Mouse (Mus musculus) fat pad, adult 2 months (tissue): ENCODE data around the gene Lifr.

ENCODE experiments used
- DNase-seq: peaks from one replicate; pipeline ENCODE4 v3.0.0-alpha.2; 2011; ENCODE audit warnings: low read depth, low spot score; ENCODE audit errors: extremely low read depth

Gene Lifr

DNA sequence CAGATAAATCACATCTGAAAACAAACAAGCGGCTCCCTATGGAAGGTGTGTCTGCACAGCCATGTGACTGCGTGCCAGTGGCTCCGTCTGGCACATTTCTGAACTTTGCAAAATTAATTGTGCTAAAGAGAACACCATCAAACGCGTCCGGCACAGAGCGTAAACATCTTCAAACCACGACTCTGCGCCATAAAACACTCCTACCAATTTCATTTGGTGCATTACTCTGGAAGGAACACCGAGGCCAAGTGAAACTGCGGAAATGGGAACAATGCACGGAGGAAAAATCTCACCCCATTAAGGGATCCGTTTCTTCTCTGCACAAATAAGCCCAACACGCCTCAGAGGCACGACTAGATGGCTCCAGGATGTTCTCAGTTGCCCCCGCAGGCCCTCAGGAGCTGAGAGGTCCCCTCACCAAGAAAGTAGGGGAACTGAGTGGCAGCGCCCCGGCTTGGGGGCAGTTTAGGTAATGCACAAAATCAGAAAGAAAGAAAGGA lies 38.3 kb downstream of the Lifr start:
- DNase-seq = no peak

GRCm38 (mm10) chr15:7129127-7129943 lies 38.9 kb downstream of the Lifr start:
- DNase-seq = no peak

- DNase-seq = no peak
Measured at GRCm38 (mm10) chr15:7129944-7130287, 39.5 kb downstream of the Lifr start.

DNA sequence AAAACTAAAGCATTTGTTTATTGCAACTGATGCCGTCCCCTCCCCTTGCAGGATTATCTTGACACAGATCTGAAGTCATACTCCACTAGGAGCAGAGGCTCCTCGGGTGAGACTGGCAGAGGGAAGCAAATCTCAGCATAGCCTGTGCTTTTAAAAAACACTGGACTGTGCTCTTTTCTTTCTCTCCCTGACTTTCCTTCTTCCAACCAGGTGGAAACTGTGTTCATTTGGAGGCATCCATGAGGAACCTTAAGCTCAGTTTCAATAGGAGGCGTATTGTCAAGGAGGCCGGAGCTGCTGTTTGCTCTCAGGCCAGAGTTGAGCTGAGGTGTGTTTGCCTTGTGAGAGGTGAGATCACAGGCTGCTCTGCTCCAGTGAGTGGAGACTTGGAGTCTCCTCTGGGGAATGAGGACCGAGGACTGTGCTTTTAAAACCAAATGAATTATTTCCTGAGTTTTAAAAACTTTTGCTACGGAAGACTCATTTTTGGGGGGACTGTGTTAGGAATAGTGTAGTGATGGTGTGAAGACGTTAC lies 40.3 kb downstream of the Lifr start:
- no peak for DNase-seq

GRCm38 (mm10) chr15:7132741-7133140 lies 42.3 kb downstream of the Lifr start:
- DNase-seq = no peak

DNA sequence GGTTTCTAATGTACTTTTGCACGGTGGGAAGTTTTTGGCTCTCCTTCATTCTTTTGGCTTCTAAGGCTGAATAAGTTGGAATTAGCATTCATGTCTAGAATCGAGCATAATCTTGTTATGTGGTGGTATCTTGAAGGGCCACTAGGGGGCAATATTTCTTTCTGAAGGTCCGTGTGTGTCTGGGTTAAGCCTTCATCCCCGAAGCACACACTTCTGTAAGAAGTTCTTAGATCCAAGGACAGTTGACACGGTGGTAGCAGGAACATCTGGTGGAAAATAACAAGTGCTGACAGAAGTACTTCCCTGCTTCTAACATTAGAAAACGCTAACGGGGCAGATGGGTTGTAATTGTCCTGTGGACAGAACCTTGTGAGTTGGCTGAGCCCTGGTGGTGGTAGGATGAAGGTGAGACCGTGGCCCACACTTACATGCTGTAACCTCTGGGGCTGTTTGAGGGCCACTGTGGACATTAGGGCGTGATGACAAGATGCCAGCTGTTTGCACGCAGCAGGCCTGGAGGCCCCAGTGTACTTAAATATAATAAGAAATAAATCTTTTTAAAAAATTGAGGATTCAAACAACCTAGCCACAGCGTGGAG lies 44.1 kb downstream of the Lifr start:
- DNase-seq = no peak

DNA sequence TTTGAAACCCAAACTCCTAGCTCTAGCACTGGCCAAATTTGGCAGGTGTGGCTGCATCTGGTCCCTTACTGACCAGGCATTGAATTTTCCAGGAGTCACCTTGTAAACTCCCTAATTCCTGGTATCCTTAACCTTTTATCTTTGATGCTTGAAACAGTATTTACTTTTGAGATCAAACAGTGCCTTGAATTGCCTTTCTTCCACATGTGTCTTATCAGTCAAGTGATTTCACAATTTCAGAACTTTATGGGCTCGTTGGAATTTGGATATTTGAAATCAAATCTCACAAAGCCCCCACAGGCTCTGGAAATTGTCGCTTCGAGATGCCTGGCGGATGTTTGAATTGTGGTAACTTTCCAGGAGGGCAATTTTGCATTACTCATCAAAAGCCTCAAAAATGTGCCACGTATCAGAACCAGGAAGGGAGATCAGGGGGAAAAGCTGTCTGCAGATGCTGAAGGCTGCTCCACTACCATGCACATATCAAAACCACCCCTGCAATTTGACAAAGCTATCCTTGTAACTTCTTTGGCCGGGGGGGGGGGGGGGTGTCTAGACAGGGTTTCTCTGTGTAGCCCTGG lies 45.7 kb downstream of the Lifr start:
- DNase-seq = no peak

DNA sequence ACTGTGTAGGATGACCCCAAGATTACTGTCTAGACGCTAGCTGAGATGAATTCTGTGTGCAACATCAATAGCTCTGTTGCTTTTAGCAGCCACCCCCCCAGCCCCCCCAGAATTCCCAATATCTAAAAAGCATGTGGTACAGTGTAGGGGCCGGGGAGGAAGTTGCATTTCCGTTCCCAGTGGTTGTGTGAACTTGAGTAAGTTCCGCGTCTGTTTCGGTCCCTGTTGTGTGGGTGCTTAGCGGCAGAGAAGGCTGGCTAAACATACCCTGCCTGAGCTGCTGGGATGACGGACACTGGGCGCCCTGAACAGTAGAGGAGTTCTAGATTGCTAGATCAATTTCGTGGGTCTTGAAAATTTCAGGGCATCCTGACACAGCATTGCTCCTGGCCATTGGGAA lies 46.5 kb downstream of the Lifr start:
- DNase-seq = no peak

- no peak for DNase-seq
Measured at GRCm38 (mm10) chr15:7137607-7138006, 47.2 kb downstream of the Lifr start.

GRCm38 (mm10) chr15:7138471-7138870 lies 48.1 kb downstream of the Lifr start:
- DNase-seq = no peak

DNA sequence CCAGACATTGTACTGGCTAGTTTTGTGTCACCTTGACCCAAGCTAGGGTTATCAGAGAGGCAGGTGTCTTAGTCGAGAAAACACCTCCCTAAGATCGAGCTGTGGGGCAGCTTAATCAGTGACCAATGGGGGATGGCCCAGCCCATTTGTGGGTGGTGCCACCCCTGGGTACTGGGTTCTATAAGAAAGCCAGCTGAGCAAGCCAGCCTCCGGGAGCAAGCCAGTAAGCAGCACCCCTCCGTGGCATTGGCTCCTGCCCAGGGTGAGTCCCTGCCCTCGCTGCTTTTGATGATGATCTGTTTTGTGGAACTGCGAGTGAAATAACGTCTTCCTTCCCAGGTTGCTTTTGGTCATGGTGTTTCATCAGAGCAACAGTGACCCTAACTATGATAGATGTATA lies 49.9 kb downstream of the Lifr start:
- DNase-seq = no peak

DNA sequence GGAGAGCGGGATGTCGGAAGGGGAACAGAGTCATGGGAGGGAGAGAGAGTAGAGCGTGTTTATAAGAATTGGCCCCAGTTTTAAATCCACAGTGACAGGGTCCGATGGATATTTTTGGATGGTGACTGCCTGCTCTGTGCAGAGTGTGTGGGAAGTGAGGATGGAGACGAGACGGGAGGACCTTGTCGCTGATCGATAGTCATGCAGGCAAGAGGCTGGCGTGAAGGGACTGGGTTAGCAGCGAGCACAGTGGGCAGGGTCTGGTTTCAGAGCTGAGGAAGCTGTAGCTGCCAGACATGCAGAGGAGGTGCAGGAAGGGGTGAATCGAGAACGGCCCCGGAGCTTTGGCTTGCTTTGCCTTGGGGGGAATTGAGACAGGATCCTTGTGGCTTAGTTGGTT lies 50.8 kb downstream of the Lifr start:
- DNase-seq = no peak

DNA sequence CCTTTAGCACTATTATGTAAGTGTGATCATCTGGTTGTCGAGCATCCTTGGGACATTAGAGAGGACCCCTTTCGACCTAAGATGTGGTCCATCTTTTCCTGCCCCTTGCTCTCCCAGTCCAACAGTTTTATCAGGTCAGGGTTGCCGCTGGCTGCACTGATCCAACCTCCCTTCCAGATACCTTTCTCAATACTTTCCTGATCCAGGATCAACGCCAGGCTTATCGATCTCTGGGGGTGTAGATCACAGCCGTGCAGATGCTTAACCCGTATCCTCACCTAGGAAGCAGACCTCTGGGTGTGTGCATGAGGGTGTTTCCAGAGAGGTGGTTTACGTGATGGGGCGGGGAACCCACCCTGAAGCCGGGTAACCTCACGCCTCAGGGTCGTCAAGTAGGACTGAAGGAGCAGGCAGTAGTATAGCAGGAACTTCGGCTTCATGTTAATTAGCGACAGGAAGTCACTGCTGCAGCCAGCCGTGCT lies 53.3 kb downstream of the Lifr start:
- no peak for DNase-seq

DNA sequence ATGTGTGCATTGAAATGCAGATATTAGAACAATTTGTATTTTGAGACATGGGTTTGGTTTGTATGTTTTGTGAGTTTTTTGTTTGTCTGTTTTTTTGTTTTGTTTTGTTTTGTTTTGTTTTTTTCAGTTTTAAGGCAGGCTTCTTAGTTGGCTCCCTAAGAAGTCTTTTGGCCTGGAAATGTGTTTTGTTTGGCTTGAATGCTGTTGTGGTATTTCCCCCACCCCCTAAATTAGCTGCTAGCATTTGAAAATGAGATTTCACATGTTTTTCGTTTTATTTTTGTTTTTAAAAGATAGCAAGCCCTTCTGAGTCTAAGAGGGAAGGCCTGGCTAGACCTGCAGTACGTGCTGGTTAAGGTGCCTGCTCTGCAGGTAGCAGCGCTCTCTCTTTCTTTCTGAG lies 54.1 kb downstream of the Lifr start:
- DNase-seq = no peak

DNA sequence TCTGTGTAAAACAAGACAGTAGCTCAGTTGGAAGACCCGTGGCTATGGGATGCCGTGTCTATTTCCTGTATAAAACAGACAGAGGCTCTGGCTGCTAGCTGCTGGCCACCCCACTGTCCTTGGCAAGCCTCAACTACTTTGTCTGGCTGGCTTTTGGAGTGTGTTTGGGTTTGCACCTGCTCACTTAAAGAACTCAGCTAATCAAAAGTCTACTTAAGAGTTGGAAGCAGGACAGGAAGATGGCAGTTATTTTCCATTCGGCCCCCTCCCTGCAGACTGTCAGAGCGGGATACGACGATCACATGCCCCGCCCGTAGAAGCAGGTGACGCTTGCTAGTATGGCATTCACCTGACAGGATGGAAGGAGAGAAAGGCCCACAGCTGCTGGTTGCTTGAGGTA lies 54.5 kb downstream of the Lifr start:
- DNase-seq = no peak

GRCm38 (mm10) chr15:7145555-7145954 lies 55.1 kb downstream of the Lifr start:
- no peak for DNase-seq

DNA sequence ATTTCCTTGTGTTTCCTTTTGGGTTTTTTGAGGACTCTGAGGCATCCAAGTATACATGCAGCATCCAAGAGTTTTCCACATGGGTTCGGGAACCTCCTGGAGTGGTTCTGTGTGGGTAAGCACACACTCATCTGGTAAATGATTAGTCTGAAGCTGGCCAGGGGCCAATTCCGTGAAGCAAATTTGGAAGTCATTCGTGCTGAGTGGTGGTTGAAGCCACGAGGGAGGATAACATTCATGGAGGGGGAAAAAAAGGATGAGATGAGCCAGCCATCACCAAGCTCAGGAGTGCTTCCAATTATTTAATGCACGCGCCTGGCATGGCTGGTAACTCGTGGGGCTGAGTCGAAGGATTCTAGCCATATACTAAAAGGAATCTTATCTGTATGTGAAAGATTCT lies 56.1 kb downstream of the Lifr start:
- no peak for DNase-seq

DNA sequence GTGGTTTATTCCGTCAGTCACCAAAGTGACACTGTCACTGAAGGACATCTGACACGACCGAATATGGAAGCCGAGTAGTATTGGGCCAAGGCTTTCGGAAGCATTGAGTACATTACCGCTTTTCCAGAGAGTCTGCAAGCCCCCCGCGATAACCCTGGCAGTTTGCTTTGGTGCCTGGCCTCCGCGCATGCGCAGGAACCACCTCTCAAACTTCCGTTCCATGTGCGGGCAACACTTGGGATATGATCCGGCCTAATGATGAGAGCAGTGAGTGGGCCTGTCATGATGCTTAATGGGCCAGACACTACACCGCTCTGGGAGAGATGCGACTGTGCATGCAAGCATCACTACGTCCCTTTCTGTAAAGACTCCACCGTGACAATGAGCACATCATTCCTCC lies 59.4 kb downstream of the Lifr start:
- DNase-seq = no peak

DNA sequence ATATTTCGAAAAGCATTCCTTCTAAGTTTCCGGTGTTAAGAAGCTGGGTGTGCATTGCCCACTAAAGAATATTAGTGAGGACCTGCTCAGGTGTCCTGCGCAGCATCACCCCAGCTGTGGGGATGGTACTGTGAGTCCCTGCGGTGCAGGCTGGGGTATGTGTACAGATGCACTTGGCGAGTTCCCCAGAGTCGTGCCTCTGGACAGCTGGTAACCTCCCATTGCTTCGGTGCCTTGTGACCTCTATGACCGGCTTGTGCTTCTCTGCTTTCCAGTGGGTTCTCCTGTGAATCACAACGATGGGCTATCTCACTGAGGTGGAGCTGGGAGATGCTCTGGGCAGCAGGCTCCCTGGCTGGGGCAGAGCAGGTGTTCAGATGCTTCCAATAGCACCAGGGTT lies 60.2 kb downstream of the Lifr start:
- no peak for DNase-seq

- DNase-seq = no peak
Measured at GRCm38 (mm10) chr15:7152116-7152760, 61.8 kb downstream of the Lifr start.

DNA sequence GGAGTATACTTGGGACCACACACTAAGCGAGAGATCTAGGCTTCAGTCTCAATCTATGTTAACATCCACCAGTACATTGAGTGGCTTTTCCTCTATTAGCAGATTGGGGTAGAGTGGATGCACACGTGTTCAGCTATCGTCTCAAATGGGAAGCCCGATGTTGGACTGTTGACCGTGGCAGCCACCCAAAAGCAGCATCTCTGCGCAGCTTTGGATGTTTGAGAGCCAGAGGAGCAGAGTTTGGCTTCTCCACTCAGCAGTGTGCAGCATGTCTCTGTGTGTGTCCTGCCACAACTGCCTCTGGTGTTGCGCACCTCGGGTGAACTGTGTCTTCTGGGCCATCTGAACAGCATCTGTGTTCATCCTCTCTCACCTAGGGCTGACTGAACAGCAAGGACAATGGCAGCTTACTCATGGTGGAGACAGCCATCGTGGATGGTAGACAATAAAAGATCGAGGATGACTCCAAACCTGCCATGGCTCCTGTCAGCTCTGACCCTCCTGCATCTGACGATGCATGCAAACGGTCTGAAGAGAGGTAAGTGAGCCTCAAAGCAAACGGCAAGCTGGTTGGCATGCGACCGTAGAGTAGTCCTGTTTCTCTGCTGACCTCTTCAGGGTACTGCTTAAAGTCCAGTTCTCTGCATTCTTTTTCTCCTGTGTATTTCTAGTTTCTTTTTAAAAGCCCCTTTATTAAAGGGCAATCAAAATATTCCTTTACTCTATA lies 63.8 kb downstream of the Lifr start:
- DNase-seq = no peak
